Mouse (Mus musculus) lung, postnatal 0 days (tissue): Measurements from ENCODE around the gene Rrad. TPM values are rescaled to one million over a fixed set of nuclear protein-coding genes. Genes with fewer than 3 reads are reported as not detected.
A peak's percentile ranks its signal among the peaks of the same experiment; 100 is the strongest.

Experiments
- ATAC-seq: fragments of 200-750 bp; cut with Nextera tagmentation; 2 replicates; pipeline ENCODE4 v1.8.0; 2017; ENCODE audit warnings: moderate library complexity
- DNase-seq: peaks from one replicate; pipeline ENCODE4 v3.0.0-alpha.2; 2016; ENCODE audit warnings: low spot score
- H3K27ac ChIP-seq: fragments of 300-500 bp; sonication (generic); 2 replicates; pipeline ENCODE4 v1.5.1; 2014; ENCODE audit warnings: antibody characterized with exemption, mild to moderate bottlenecking, low read length, mixed read lengths
- H3K27me3 ChIP-seq: fragments of 300-500 bp; sonication (generic); replicated peaks from 2 replicates; pipeline ENCODE4 v1.6.1; 2014; ENCODE audit warnings: low read length, mixed read lengths; ENCODE audit not compliant: insufficient read depth
- H3K36me3 ChIP-seq: fragments of 300-500 bp; sonication (generic); 2 replicates; pipeline ENCODE4 v1.6.1; 2014; ENCODE audit warnings: low read length, mixed read lengths; ENCODE audit not compliant: insufficient read depth
- H3K4me1 ChIP-seq: fragments of 300-500 bp; sonication (generic); 2 replicates; pipeline ENCODE4 v1.6.1; 2014; ENCODE audit warnings: antibody characterized with exemption, low read depth, low read length, mixed read lengths; ENCODE audit not compliant: insufficient read depth
- H3K4me2 ChIP-seq: fragments of 300-500 bp; sonication (generic); replicated peaks from 2 replicates; pipeline ENCODE4 v1.6.1; 2014; ENCODE audit warnings: low read depth, mild to moderate bottlenecking, low read length, moderate library complexity, mixed read lengths
- H3K4me3 ChIP-seq: fragments of 300-500 bp; sonication (generic); 2 replicates; pipeline ENCODE4 v1.5.1; 2014; ENCODE audit warnings: low read depth, low read length
- H3K9ac ChIP-seq: fragments of 300-500 bp; sonication (generic); replicated peaks from 2 replicates; pipeline ENCODE4 v1.6.1; 2014; ENCODE audit warnings: low read depth, mild to moderate bottlenecking
- H3K9me3 ChIP-seq: fragments of 300-500 bp; sonication (generic); 2 replicates; pipeline ENCODE4 v1.6.1; 2016; ENCODE audit warnings: low read length, mixed read lengths
- CTCF ChIP-seq: IDR thresholded peaks from 2 replicates; pipeline ENCODE4 v1.5.1; 2016; ENCODE audit warnings: antibody characterized with exemption, mild to moderate bottlenecking
- EP300 ChIP-seq: IDR thresholded peaks from 2 replicates; pipeline ENCODE4 v1.6.1; 2016; ENCODE audit warnings: antibody characterized with exemption, mild to moderate bottlenecking, control low read depth
- WGBS: fragments of 180-500 bp; shearing (Covaris S2); extraction: QIAGEN DNeasy Blood & Tissue Kit; methylation state at CpG from one replicate; pipeline ENCODE4 v1.1.7; 2014; 5-methylcytosine and 5-hydroxymethylcytosine counted together
- polyA plus RNA-seq: library from polyadenylated mRNA; unstranded; fragments of >200 nt; fragmentation: Nextera tagmentation; extraction: Ambion mirVana; gene quantifications from 2 replicates; pipeline ENCODE4 v1.2.1, GENCODE M21; 2015

The Rrad gene
- polyA plus RNA-seq, 1 experiment from 2014 or later = 22.6 TPM

GRCm38 (mm10) chr8:104591856-104592255, 39.3 kb downstream of the Rrad start:
- Histone ChIP-seq H3K9me3 (no peaks in the 10 kb centered on the region), H3K4me2 (peak overlapping the region; percentile 93), H3K9ac (peak overlapping the region; percentile 41), H3K4me1 (peaks cover 7% of the 10 kb centered on the region; the same call in 1 of the 2 replicates), H3K4me3 (peak overlapping the region; percentile 74), H3K27me3 (no peaks in the 10 kb centered on the region), H3K36me3 (peaks cover 14% of the 10 kb centered on the region), H3K27ac (0 out of 2 replicates have a peak overlapping the region, but pooled peaks have one; percentile 80)
- no peak for ATAC-seq
- no peak for DNase-seq
- 2% methylated on average over 9 of the region's 9 CpGs for WGBS
- TF ChIP-seq EP300 (no peak), CTCF (no peak)

GRCm38 (mm10) chr8:104591133-104591834, 39.8 kb downstream of the Rrad start, which contains the start of gene Pdp2:
Gene Pdp2 (plus strand): TSS chr8:104591451.
- H3K27me3 ChIP-seq = no peaks in the 10 kb centered on the region
- ATAC-seq (peak; percentile 98), DNase-seq (peak; percentile 94)
- peaks cover 7% of the 10 kb centered on the region; the same call in 1 of the 2 replicates for H3K4me1 ChIP-seq
- H3K9ac ChIP-seq = peak within 1 kb of the TSS; percentile 41
- under 1% methylated on average over 33 of the region's 44 CpGs for WGBS
- H3K9me3 ChIP-seq = no peaks in the 10 kb centered on the region
- peak within 1 kb of the TSS; percentile 74 for H3K4me3 ChIP-seq
- peaks cover 14% of the 10 kb centered on the region for H3K36me3 ChIP-seq
- TF ChIP-seq CTCF = no peak
- TF ChIP-seq EP300 = peak; percentile 50
- peak within 1 kb of the TSS; percentile 80 for H3K27ac ChIP-seq
- H3K4me2 ChIP-seq = peak within 1 kb of the TSS; percentile 93

GRCm38 (mm10) chr8:104590284-104590683, 40.8 kb downstream of the Rrad start:
- Histone ChIP-seq H3K9ac (no peak overlapping the region), H3K27ac (no peak overlapping the region), H3K4me1 (peaks cover 7% of the 10 kb centered on the region; the same call in 1 of the 2 replicates), H3K4me3 (no peak overlapping the region), H3K36me3 (peaks cover 14% of the 10 kb centered on the region), H3K27me3 (no peaks in the 10 kb centered on the region), H3K9me3 (no peaks in the 10 kb centered on the region), H3K4me2 (no peak overlapping the region)
- TF ChIP-seq EP300 (no peak), CTCF (no peak)
- WGBS = 95% methylated on average over 3 of the region's 3 CpGs
- DNase-seq = no peak
- no peak for ATAC-seq

- DNase-seq = no peak
- no peak for TF ChIP-seq CTCF
- TF ChIP-seq EP300 = no peak
- H3K4me3 ChIP-seq = no peak overlapping the region
- H3K9ac ChIP-seq = no peak overlapping the region
- 39% methylated on average over 1 of the region's 1 CpGs for WGBS
- H3K4me1 ChIP-seq = no peaks in the 10 kb centered on the region
- ATAC-seq = no peak
- no peak overlapping the region for H3K27ac ChIP-seq
- H3K4me2 ChIP-seq = no peak overlapping the region
- H3K27me3 ChIP-seq = no peaks in the 10 kb centered on the region
- no peaks in the 10 kb centered on the region for H3K36me3 ChIP-seq
- H3K9me3 ChIP-seq = no peaks in the 10 kb centered on the region
Measured at GRCm38 (mm10) chr8:104584522-104584921, 46.6 kb downstream of the Rrad start.

Other genes with a start within 250 kb of the Rrad start
- 3.5 TPM in 2 replicates for gene Cmtm4, start 235.5 kb downstream of the Rrad start, polyA plus RNA-seq
- gene Dync1li2, start 188.3 kb downstream of the Rrad start, polyA plus RNA-seq = 39.4 and 44.9 TPM in 2 replicates
- 0.14 and 0.27 TPM in 2 replicates for gene Terb1, start 121.4 kb downstream of the Rrad start, polyA plus RNA-seq
- gene Nae1, start 96.7 kb downstream of the Rrad start, polyA plus RNA-seq = 57.9 and 58.9 TPM in 2 replicates
- gene Car7, start 96.6 kb downstream of the Rrad start, polyA plus RNA-seq = 0.84 and 0.87 TPM in 2 replicates
- gene Pdp2, start 39.9 kb downstream of the Rrad start, polyA plus RNA-seq = 5.9 and 6.0 TPM in 2 replicates
- gene Cdh16, start 6.9 kb downstream of the Rrad start, polyA plus RNA-seq = 13.8 and 17.2 TPM in 2 replicates
- gene Ciao2b, start 10.6 kb upstream of the Rrad start, polyA plus RNA-seq = 70.2 and 72.9 TPM in 2 replicates
- gene Ces2a, start 102.7 kb upstream of the Rrad start, polyA plus RNA-seq = 0.06 TPM in 1 of 2 replicates, not detected in the other
- gene Ces2b, start 200.2 kb upstream of the Rrad start, polyA plus RNA-seq = 1.4 and 1.7 TPM in 2 replicates
- gene Ces2c, start 215.7 kb upstream of the Rrad start, polyA plus RNA-seq = not detected in 2 replicates